Mouse (Mus musculus) C2C12 (cell line): ENCODE measurements at regions not wholly inside any gene's neighbourhood (a gene's known extent, or its start where the extent isn't known, plus 50 kb on each side); places are given as distances from the start of the nearest gene placed in this dataset.

ENCODE experiments used
- H3K27me3 ChIP-seq: one replicate; pipeline ENCODE4 v1.6.1; 2011; ENCODE audit not compliant: control insufficient read depth, insufficient read depth, insufficient read length
- H3K36me3 ChIP-seq: one replicate; pipeline ENCODE4 v1.6.1; 2011; ENCODE audit not compliant: control insufficient read depth, insufficient read depth
- H3K4me3 ChIP-seq: one replicate; pipeline ENCODE4 v1.5.1; 2011; ENCODE audit warnings: mild to moderate bottlenecking, control low read depth; ENCODE audit not compliant: poor library complexity, insufficient read depth, severe bottlenecking
- H3K79me2 ChIP-seq: one replicate; pipeline ENCODE4 v1.6.1; 2011; ENCODE audit not compliant: control insufficient read depth, insufficient read depth
- H3K79me3 ChIP-seq: one replicate; pipeline ENCODE4 v1.6.1; 2011; ENCODE audit warnings: low read depth, control low read depth
- H3ac ChIP-seq: one replicate; pipeline ENCODE3; 2011; ENCODE audit warnings: low read depth; ENCODE audit not compliant: control insufficient read depth, insufficient read length
- CEBPB ChIP-seq: IDR thresholded peaks from one replicate; pipeline ENCODE4 v1.6.1; 2011; ENCODE audit warnings: low read depth, mild to moderate bottlenecking, control low read depth, moderate library complexity
- CTCF ChIP-seq: IDR thresholded peaks from one replicate; pipeline ENCODE4 v1.5.1; 2011; ENCODE audit not compliant: control insufficient read depth, insufficient read depth, insufficient read length
- FOSL1 ChIP-seq: IDR thresholded peaks from one replicate; pipeline ENCODE4 v1.8.0; 2011; ENCODE audit warnings: mild to moderate bottlenecking, low read length; ENCODE audit not compliant: poor library complexity, insufficient read depth, severe bottlenecking
- MAX ChIP-seq: IDR thresholded peaks from one replicate; pipeline ENCODE4 v1.6.1; 2011; ENCODE audit warnings: mild to moderate bottlenecking, control low read depth
- MYOD1 ChIP-seq: IDR thresholded peaks from one replicate; pipeline ENCODE4 v1.6.1; 2011; ENCODE audit warnings: low read depth; ENCODE audit not compliant: control insufficient read depth, insufficient read length
- MYOG ChIP-seq: IDR thresholded peaks from one replicate; pipeline ENCODE4 v1.6.1; 2011; ENCODE audit not compliant: control insufficient read depth, insufficient read length; ENCODE audit errors: extremely low read depth
- USF1 ChIP-seq: IDR thresholded peaks from one replicate; pipeline ENCODE4 v1.6.1; 2011; ENCODE audit warnings: low read depth, mild to moderate bottlenecking, control low read depth, moderate library complexity

GRCm38 (mm10) chr5:101381361-101381760 lies 283.4 kb downstream of the Nkx6-1 start:
- H3ac ChIP-seq: no peak overlapping the region
- H3K4me3 ChIP-seq: no peak overlapping the region
- H3K27me3 ChIP-seq: no peaks in the 10 kb centered on the region
- H3K79me3 ChIP-seq: no peaks in the 10 kb centered on the region
- no peaks in the 10 kb centered on the region for H3K79me2 ChIP-seq
- TF ChIP-seq CTCF (no peak), FOSL1 (no peak), MYOG (no peak), MYOD1 (no peak), MAX (no peak), USF1 (no peak), CEBPB (no peak)
- H3K36me3 ChIP-seq: no peaks in the 10 kb centered on the region

GRCm38 (mm10) chr5:101376657-101377056 lies 288.1 kb downstream of the Nkx6-1 start:
- H3K36me3 ChIP-seq: no peaks in the 10 kb centered on the region
- no peaks in the 10 kb centered on the region for H3K79me2 ChIP-seq
- H3K27me3 ChIP-seq: no peaks in the 10 kb centered on the region
- no peak overlapping the region for H3K4me3 ChIP-seq
- peak; percentile 53 for TF ChIP-seq USF1
- TF ChIP-seq MYOG: no peak
- TF ChIP-seq CTCF: no peak
- TF ChIP-seq MAX: no peak
- TF ChIP-seq FOSL1: no peak
- TF ChIP-seq CEBPB: no peak
- TF ChIP-seq MYOD1: no peak
- H3ac ChIP-seq: no peak overlapping the region
- H3K79me3 ChIP-seq: no peaks in the 10 kb centered on the region

- no peaks in the 10 kb centered on the region for H3K79me3 ChIP-seq
- TF ChIP-seq CTCF (no peak), USF1 (no peak), MYOG (no peak), MAX (no peak), CEBPB (no peak), MYOD1 (no peak), FOSL1 (no peak)
- no peaks in the 10 kb centered on the region for H3K36me3 ChIP-seq
- no peak overlapping the region for H3K4me3 ChIP-seq
- H3ac ChIP-seq: no peak overlapping the region
- H3K79me2 ChIP-seq: no peaks in the 10 kb centered on the region
- H3K27me3 ChIP-seq: no peaks in the 10 kb centered on the region
Measured at GRCm38 (mm10) chr5:101374129-101374528, 290.7 kb downstream of the Nkx6-1 start.

GRCm38 (mm10) chr5:101372204-101372603 lies 292.6 kb downstream of the Nkx6-1 start:
- TF ChIP-seq MAX (no peak), MYOG (no peak), FOSL1 (no peak), USF1 (no peak)
- H3K27me3 ChIP-seq: no peaks in the 10 kb centered on the region
- no peak overlapping the region for H3ac ChIP-seq
- H3K79me3 ChIP-seq: no peaks in the 10 kb centered on the region
- no peaks in the 10 kb centered on the region for H3K36me3 ChIP-seq
- H3K79me2 ChIP-seq: no peaks in the 10 kb centered on the region
- no peak overlapping the region for H3K4me3 ChIP-seq

- Histone ChIP-seq H3K36me3 (no peaks in the 10 kb centered on the region), H3K79me3 (no peaks in the 10 kb centered on the region), H3K4me3 (no peak overlapping the region), H3K79me2 (no peaks in the 10 kb centered on the region), H3K27me3 (peaks cover 6% of the 10 kb centered on the region), H3ac (no peak overlapping the region)
- TF ChIP-seq CEBPB: no peak
- TF ChIP-seq MYOD1: no peak
- no peak for TF ChIP-seq USF1
- TF ChIP-seq CTCF: no peak
- TF ChIP-seq MYOG: no peak
- TF ChIP-seq FOSL1: no peak
- no peak for TF ChIP-seq MAX
Measured at GRCm38 (mm10) chr5:101365364-101365763, 299.4 kb downstream of the Nkx6-1 start.

GRCm38 (mm10) chr5:101359986-101360385 lies 304.8 kb downstream of the Nkx6-1 start:
- Histone ChIP-seq H3K27me3 (peaks cover 3% of the 10 kb centered on the region), H3K36me3 (no peaks in the 10 kb centered on the region), H3K79me2 (no peaks in the 10 kb centered on the region), H3K79me3 (no peaks in the 10 kb centered on the region), H3K4me3 (no peak overlapping the region), H3ac (no peak overlapping the region)
- TF ChIP-seq CEBPB: no peak
- TF ChIP-seq CTCF: no peak
- TF ChIP-seq FOSL1: no peak
- TF ChIP-seq MYOD1: no peak
- TF ChIP-seq MYOG: no peak
- no peak for TF ChIP-seq MAX
- no peak for TF ChIP-seq USF1
